Mouse (Mus musculus) heart, embryonic 16.5 days (tissue): Measurements from ENCODE around the gene Mettl4. TPM values are rescaled to one million over a fixed set of nuclear protein-coding genes. Genes with fewer than 3 reads are reported as not detected.
A peak's percentile ranks its signal among the peaks of the same experiment; 100 is the strongest.

Experiments
- ATAC-seq: fragments of 200-750 bp; cut with Nextera tagmentation; replicated peaks from 2 replicates; pipeline ENCODE4 v1.8.0; 2017; ENCODE audit warnings: moderate number of reproducible peaks; ENCODE audit not compliant: insufficient read depth, low FRiP score; ENCODE audit errors: extremely low read depth
- H3K27ac ChIP-seq: fragments of 300-500 bp; sonication (generic); 2 replicates; pipeline ENCODE4 v1.5.1; 2014; ENCODE audit warnings: mild to moderate bottlenecking, low read length, control low read depth, moderate library complexity
- H3K27me3 ChIP-seq: fragments of 300-500 bp; sonication (generic); 2 replicates; pipeline ENCODE4 v1.6.1; 2014; ENCODE audit warnings: low read length, mixed read lengths; ENCODE audit not compliant: control insufficient read depth, insufficient read depth
- H3K36me3 ChIP-seq: fragments of 300-500 bp; sonication (generic); 2 replicates; pipeline ENCODE4 v1.6.1; 2014; ENCODE audit not compliant: control insufficient read depth, insufficient read depth
- H3K4me1 ChIP-seq: fragments of 300-500 bp; sonication (generic); 2 replicates; pipeline ENCODE4 v1.6.1; 2014; ENCODE audit warnings: low read length, mixed read lengths; ENCODE audit not compliant: control insufficient read depth, insufficient read depth
- H3K4me2 ChIP-seq: fragments of 300-500 bp; sonication (generic); 2 replicates; pipeline ENCODE4 v1.6.1; 2014; ENCODE audit warnings: low read depth, mild to moderate bottlenecking, control low read depth, low read length
- H3K4me3 ChIP-seq: fragments of 300-500 bp; sonication (generic); 2 replicates; pipeline ENCODE4 v1.5.1; 2014; ENCODE audit warnings: mild to moderate bottlenecking, control low read depth, low read length
- H3K9ac ChIP-seq: fragments of 300-500 bp; sonication (generic); 2 replicates; pipeline ENCODE4 v1.6.1; 2014; ENCODE audit warnings: low read length, control low read depth
- H3K9me3 ChIP-seq: fragments of 300-500 bp; sonication (generic); replicated peaks from 2 replicates; pipeline ENCODE4 v1.6.1; 2016; ENCODE audit warnings: low read length; ENCODE audit not compliant: control insufficient read depth
- WGBS: fragments of 180-500 bp; shearing (Covaris S2); extraction: QIAGEN DNeasy Blood & Tissue Kit; methylation state at CpG from one replicate; pipeline ENCODE4 v1.1.7; 2014; 5-methylcytosine and 5-hydroxymethylcytosine counted together
- polyA plus RNA-seq: library from polyadenylated mRNA; unstranded; fragments of >200 nt; fragmentation: Nextera tagmentation; extraction: Ambion mirVana; gene quantifications from 2 replicates; pipeline ENCODE4 v1.2.1, GENCODE M21; 2015

Mettl4 gene
- polyA plus RNA-seq: 14.0 and 16.2 TPM in 2 replicates

GRCm38 (mm10) chr17:94749466-94750135, at the start of gene Mettl4:
Mettl4 (minus strand) TSS chr17:94750019.
- Histone ChIP-seq H3K9ac (peak within 1 kb of the TSS; percentile 89), H3K4me1 (peaks cover 11% of the 10 kb centered on the region), H3K27ac (peak within 1 kb of the TSS; percentile 93), H3K36me3 (no peaks in the 10 kb centered on the region), H3K27me3 (no peaks in the 10 kb centered on the region), H3K4me2 (peak within 1 kb of the TSS; percentile 81), H3K4me3 (peak within 1 kb of the TSS; percentile 84), H3K9me3 (no peaks in the 10 kb centered on the region)
- peak; percentile 99 for ATAC-seq
- under 1% methylated on average over 56 of the region's 56 CpGs for WGBS

DNA sequence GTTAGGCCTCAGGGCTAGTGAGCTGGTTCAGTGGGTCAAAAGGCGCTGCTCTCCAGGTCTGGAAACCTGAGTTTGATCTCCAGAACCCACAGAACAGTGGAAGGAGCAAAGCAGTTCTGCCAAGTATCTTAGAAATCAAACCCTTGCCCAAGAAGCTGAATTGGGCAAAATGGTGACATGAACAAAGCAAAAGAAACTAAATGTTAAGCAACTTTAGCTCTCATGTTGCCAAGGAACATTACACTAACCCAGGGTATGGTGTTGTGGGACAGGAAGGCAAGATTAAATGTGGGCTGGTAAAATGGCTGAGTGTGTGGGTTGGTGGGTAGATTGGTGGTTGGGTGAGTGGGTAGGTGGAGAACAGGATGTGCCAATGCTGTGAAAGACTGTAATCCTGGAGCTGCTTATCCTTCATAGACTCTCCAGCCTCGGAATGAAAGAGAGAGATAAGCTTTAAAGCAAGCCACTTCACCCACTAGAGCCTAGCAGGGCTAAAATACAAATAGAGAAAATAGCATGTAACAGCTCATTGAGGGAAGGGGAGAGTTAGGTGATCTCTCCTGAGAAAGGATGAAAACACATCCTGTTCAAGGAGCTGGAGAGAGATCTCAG, 29.2 kb upstream of the Mettl4 start:
- no peaks in the 10 kb centered on the region for H3K9me3 ChIP-seq
- H3K27me3 ChIP-seq: no peaks in the 10 kb centered on the region
- ATAC-seq: no peak
- no peaks in the 10 kb centered on the region for H3K4me1 ChIP-seq
- peaks cover 7% of the 10 kb centered on the region for H3K36me3 ChIP-seq
- no peak overlapping the region for H3K9ac ChIP-seq
- no peak overlapping the region for H3K4me3 ChIP-seq
- 56% methylated on average over 2 of the region's 2 CpGs for WGBS
- H3K27ac ChIP-seq: no peak overlapping the region
- H3K4me2 ChIP-seq: no peak overlapping the region

- no peak overlapping the region for H3K4me2 ChIP-seq
- H3K27me3 ChIP-seq: no peaks in the 10 kb centered on the region
- H3K4me3 ChIP-seq: no peak overlapping the region
- no peak overlapping the region for H3K27ac ChIP-seq
- ATAC-seq: no peak
- WGBS: 84% methylated on average over 2 of the region's 2 CpGs
- H3K4me1 ChIP-seq: no peaks in the 10 kb centered on the region
- H3K9ac ChIP-seq: no peak overlapping the region
- H3K36me3 ChIP-seq: peaks cover 23% of the 10 kb centered on the region
- H3K9me3 ChIP-seq: no peaks in the 10 kb centered on the region
Measured at GRCm38 (mm10) chr17:94768491-94768890, 18.7 kb upstream of the Mettl4 start.

GRCm38 (mm10) chr17:94764711-94765110, 14.9 kb upstream of the Mettl4 start:
- Histone ChIP-seq H3K4me3 (no peak overlapping the region), H3K4me1 (no peaks in the 10 kb centered on the region), H3K27me3 (no peaks in the 10 kb centered on the region), H3K9ac (no peak overlapping the region), H3K4me2 (no peak overlapping the region), H3K36me3 (peaks cover 9% of the 10 kb centered on the region), H3K9me3 (no peaks in the 10 kb centered on the region), H3K27ac (no peak overlapping the region)
- WGBS: 89% methylated on average over 3 of the region's 3 CpGs
- no peak for ATAC-seq

- Histone ChIP-seq H3K36me3 (peaks cover 9% of the 10 kb centered on the region), H3K27me3 (no peaks in the 10 kb centered on the region), H3K4me2 (no peak overlapping the region), H3K9ac (no peak overlapping the region), H3K27ac (no peak overlapping the region), H3K4me3 (no peak overlapping the region), H3K9me3 (no peaks in the 10 kb centered on the region), H3K4me1 (no peaks in the 10 kb centered on the region)
- whole genome bisulfite sequencing: 83% methylated on average over 1 of the region's 1 CpGs
- no peak for ATAC-seq
Measured at GRCm38 (mm10) chr17:94764011-94764410, 14.2 kb upstream of the Mettl4 start.

DNA sequence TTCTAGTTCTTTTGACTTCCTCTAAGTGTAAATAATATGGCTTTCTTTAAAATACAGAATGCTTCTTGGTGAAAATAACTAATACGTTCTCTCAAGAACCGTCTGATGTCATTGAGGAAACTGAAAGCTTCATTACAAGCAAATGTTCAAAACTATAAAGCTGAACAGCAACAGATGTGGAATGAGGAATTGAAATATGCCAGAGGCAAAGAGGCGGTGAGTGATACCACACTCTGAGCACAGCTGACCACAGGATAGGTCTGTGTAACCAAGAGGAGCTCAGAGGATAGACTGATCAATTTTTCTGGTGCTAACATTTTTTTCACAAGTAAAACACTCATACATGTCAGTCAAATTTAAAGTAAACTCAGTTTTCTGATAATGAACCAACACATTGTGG, 12.6 kb upstream of the Mettl4 start:
- Histone ChIP-seq H3K4me1 (no peaks in the 10 kb centered on the region), H3K4me2 (no peak overlapping the region), H3K27ac (no peak overlapping the region), H3K9me3 (no peaks in the 10 kb centered on the region), H3K36me3 (peaks cover 6% of the 10 kb centered on the region; the same call in 1 of the 2 replicates), H3K4me3 (no peak overlapping the region), H3K9ac (no peak overlapping the region), H3K27me3 (no peaks in the 10 kb centered on the region)
- 94% methylated on average over 3 of the region's 3 CpGs for WGBS
- no peak for ATAC-seq

DNA sequence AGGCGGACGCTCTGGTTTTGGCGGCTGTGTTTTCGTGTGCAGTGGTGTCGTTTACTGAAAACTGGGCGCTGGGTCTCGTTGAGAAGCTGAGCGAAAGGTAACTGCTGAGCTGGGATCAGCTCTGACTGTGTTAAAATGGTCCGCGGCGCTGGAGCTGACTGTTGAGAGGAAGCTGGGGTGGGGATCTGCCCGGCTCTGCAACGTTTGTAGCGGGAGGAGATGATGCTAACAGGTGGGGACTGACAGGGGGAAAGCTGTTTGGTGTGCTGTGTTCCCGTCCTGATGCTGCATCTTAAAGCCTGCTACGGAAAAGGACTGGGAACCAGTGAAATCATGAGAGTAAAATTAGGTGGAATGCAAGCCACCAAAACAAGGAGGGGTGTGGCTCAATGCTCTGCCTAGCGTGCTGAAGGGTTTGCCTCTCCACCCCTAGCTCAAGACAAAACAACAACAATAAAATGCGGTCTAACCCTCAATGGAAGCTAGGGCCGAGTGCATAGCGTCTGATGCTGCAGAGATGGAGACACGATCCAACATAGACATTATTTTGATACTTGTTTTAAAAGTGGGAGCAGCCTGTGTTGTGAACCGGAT, 414 bp upstream of the Mettl4 start:
- no peak; the same call in 1 of the 2 replicates for ATAC-seq
- Histone ChIP-seq H3K27ac (peak overlapping the region; percentile 93), H3K9me3 (no peaks in the 10 kb centered on the region), H3K27me3 (no peaks in the 10 kb centered on the region), H3K4me1 (peaks cover 11% of the 10 kb centered on the region), H3K4me3 (peak overlapping the region; percentile 84), H3K9ac (peak overlapping the region; percentile 89), H3K4me2 (peak overlapping the region; percentile 81), H3K36me3 (no peaks in the 10 kb centered on the region)
- 1% methylated on average over 22 of the region's 22 CpGs for WGBS

- no peak for ATAC-seq
- Histone ChIP-seq H3K4me2 (no peak overlapping the region), H3K36me3 (peaks cover 8% of the 10 kb centered on the region; the same call in 1 of the 2 replicates), H3K4me1 (no peaks in the 10 kb centered on the region), H3K9ac (no peak overlapping the region), H3K27ac (no peak overlapping the region), H3K9me3 (no peaks in the 10 kb centered on the region), H3K27me3 (no peaks in the 10 kb centered on the region), H3K4me3 (no peak overlapping the region)
- WGBS: 87% methylated on average over 4 of the region's 4 CpGs
Measured at GRCm38 (mm10) chr17:94738173-94738572, 11.6 kb downstream of the Mettl4 start.

DNA sequence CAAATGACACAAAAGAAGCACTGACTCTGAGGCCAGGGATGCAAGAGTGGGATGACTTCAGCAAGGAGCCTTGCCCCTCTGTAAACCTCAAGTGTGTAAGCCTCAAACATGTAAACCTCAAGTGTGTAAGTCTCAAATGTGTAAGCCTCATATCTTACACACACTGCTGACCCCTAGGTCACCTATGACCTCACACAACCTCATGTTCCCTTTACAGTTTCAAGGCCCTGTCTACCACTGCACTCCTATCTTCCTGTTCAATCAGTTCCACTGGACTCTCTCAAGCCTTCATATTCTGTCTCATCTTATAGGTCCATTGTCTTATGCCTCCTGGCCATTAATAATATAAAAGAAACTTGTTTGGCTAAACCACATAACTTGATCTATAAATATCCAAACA, 13.9 kb downstream of the Mettl4 start:
- Histone ChIP-seq H3K27me3 (no peaks in the 10 kb centered on the region), H3K9ac (no peak overlapping the region), H3K4me2 (no peak overlapping the region), H3K36me3 (peaks cover 8% of the 10 kb centered on the region; the same call in 1 of the 2 replicates), H3K4me1 (no peaks in the 10 kb centered on the region), H3K9me3 (no peaks in the 10 kb centered on the region), H3K27ac (no peak overlapping the region), H3K4me3 (no peak overlapping the region)
- no peak for ATAC-seq
